Mouse (Mus musculus): ENCODE measurements at regions not wholly inside any gene's neighbourhood (a gene's known extent, or its start where the extent isn't known, plus 50 kb on each side); places are given as distances from the start of the nearest gene placed in this dataset.
"Not testable (repeated sequence)": the region's sequence is repeated elsewhere in the genome, so short reads cannot be mapped to it uniquely, and the experiment has no call there.

DNA sequence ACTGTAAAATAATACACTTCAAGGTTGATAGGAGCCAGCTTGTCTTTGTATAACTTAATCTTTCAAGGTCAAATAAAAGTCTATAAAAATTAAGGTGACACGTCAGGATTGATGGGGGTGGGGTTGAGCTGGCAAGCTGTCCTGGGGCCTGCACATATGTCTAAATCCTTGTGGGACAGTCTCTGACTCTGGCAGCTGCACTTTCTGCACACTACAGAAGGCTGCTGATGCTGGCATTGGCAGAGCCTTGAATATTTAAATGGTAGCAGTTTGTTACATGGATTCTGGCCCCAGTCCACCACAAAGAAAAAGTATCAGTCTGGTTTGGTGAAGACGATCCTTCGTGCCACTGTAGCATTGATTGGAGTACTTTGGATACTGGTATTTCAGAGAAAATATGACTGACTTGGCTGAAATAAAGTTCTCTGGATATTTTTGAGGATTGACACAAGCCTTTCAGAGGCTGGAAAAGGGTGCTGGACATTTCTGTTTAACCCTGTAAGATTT is 3648.0 kb downstream of the 9330182O14Rik start:
- not testable (repeated sequence) for TF ChIP-seq CTCF (IDR thresholded peaks at IDR 0.05; ENCODE audit: low read depth, low read length); POLR2AphosphoS5 (IDR thresholded peaks at IDR 0.05; ENCODE audit: insufficient replicate concordance, low read depth, low read length); TAL1 (conservative IDR thresholded peaks at IDR 0.05; ENCODE audit: low read depth, low read length); GATA2 (IDR thresholded peaks at IDR 0.05; ENCODE audit: borderline replicate concordance, low read depth, low read length); GATA1 (IDR thresholded peaks at IDR 0.05; ENCODE audit: borderline replicate concordance, low read length)
